Mouse (Mus musculus): ENCODE data around the gene Tsen54. TPM values are rescaled to one million over a fixed set of nuclear protein-coding genes. Genes with fewer than 3 reads are reported as not detected.

Tsen54 gene
- total RNA-seq (2014; rRNA removed) (23.5 and 25.5 TPM in 2 replicates), polyA plus RNA-seq (2015; fragmentation: Nextera tagmentation; extraction: Ambion mirVana) (16.8 and 18.1 TPM in 2 replicates)

DNA sequence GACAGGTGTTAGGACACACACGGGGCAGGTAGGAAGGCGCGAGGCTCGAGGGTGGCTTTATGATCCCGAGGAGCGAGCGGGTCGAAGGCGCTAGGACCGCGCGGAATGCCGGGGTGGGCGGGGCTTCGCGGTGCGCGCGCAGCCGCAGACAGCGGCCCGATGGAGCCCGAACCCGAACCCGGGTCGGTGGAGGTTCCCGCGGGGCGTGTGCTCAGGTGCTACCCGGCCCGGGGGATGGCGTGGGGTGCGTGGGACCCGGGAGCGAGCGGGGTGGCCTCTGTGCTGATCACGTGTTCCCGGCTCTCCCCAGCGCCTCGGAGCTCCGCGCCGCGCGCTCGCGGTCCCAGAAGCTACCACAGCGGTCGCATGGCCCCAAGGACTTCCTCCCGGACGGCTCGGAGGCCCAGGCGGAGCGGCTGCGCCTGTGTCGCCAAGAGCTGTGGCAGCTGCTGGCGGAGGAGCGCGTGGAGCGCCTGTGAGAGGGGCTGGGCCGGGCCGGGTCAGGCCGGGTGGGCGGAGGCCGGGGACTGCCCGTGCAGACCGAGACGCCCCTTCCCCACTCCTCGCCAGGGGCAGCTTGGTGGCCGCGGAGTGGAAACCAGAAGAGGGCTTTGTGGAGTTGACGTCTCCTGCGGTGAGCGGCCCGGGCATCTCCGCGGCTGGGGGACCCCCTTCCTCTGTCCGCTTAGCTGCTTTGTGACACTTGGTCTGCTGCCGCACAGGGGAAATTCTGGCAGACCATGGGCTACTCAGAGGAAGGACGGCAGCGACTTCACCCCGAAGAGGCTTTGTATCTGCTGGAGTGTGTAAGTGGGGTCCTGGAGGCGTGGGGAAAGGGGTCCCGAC lies at the start of gene Tsen54:
TSS of gene Tsen54 (plus strand) at position 120 of the 846 bp plus-strand sequence.
- peak within 1 kb of the TSS; percentile 24; the same call in 1 of the 2 replicates for H3K27ac ChIP-seq (ENCODE audit: low read depth, low read length)
- under 1% methylated on average over 81 of the region's 84 CpGs for WGBS
- peaks cover 11% of the 10 kb centered on the region for H3K4me1 ChIP-seq (ENCODE audit: insufficient read depth)
- H3K27me3 ChIP-seq (ENCODE audit: insufficient read depth, low read length), result no peaks in the 10 kb centered on the region
- peaks cover 12% of the 10 kb centered on the region for H3K36me3 ChIP-seq (ENCODE audit: insufficient read depth)
- no peak for TF ChIP-seq CTCF (IDR thresholded peaks at IDR 0.05; ENCODE audit: low read depth)
- peak within 1 kb of the TSS; percentile 76 for H3K9ac ChIP-seq
- peak within 1 kb of the TSS; percentile 95 for H3K4me2 ChIP-seq (ENCODE audit: low read depth)
- H3K4me3 ChIP-seq (ENCODE audit: low read depth, low read length), result peak within 1 kb of the TSS; percentile 92
- peak; percentile 89 for DNase-seq
- peak; percentile 72 for ATAC-seq
- no peaks in the 10 kb centered on the region for H3K9me3 ChIP-seq (ENCODE audit: low read length)

- H3K27me3 ChIP-seq (ENCODE audit: insufficient read depth, low read length), result no peaks in the 10 kb centered on the region
- 2% methylated on average over 32 of the region's 32 CpGs for WGBS
- peak within 1 kb of the TSS; percentile 94 for H3K27ac ChIP-seq (ENCODE audit: low read depth, low read length)
- H3K9ac ChIP-seq, result peak within 1 kb of the TSS; percentile 74
- H3K4me3 ChIP-seq (ENCODE audit: low read depth, low read length), result peak within 1 kb of the TSS; percentile 82
- no peaks in the 10 kb centered on the region for H3K9me3 ChIP-seq (ENCODE audit: low read length)
- ATAC-seq, result peak; percentile 97
- peak; percentile 66 for TF ChIP-seq CTCF (IDR thresholded peaks at IDR 0.05; ENCODE audit: low read depth)
- peaks cover 5% of the 10 kb centered on the region; the same call in 1 of the 2 replicates for H3K4me1 ChIP-seq (ENCODE audit: insufficient read depth)
- H3K36me3 ChIP-seq (ENCODE audit: insufficient read depth), result no peaks in the 10 kb centered on the region
- H3K4me2 ChIP-seq (ENCODE audit: low read depth), result peak within 1 kb of the TSS; percentile 51
- peak; percentile 100 for DNase-seq
Measured at GRCm38 (mm10) chr11:115765103-115765606, 49.4 kb upstream of the Tsen54 start, which contains the start of gene Tmem94. Gene Tmem94, plus strand, starts transcription at chr11:115765433.

GRCm38 (mm10) chr11:115765607-115766141 lies 48.9 kb upstream of the Tsen54 start:
- TF ChIP-seq CTCF (IDR thresholded peaks at IDR 0.05; ENCODE audit: low read depth), result no peak
- Histone ChIP-seq H3K4me1 (ENCODE audit: insufficient read depth) (peaks cover 5% of the 10 kb centered on the region; the same call in 1 of the 2 replicates), H3K4me2 (ENCODE audit: low read depth) (peak overlapping the region; percentile 51), H3K9ac (peak overlapping the region; percentile 74), H3K36me3 (ENCODE audit: insufficient read depth) (no peaks in the 10 kb centered on the region), H3K27me3 (ENCODE audit: insufficient read depth, low read length) (no peaks in the 10 kb centered on the region), H3K4me3 (ENCODE audit: low read depth, low read length) (peak overlapping the region; percentile 82), H3K27ac (ENCODE audit: low read depth, low read length) (peak overlapping the region; percentile 94), H3K9me3 (ENCODE audit: low read length) (no peaks in the 10 kb centered on the region)
- no peak for DNase-seq
- peak; percentile 76 for ATAC-seq
- WGBS, result under 1% methylated on average over 34 of the region's 34 CpGs

DNA sequence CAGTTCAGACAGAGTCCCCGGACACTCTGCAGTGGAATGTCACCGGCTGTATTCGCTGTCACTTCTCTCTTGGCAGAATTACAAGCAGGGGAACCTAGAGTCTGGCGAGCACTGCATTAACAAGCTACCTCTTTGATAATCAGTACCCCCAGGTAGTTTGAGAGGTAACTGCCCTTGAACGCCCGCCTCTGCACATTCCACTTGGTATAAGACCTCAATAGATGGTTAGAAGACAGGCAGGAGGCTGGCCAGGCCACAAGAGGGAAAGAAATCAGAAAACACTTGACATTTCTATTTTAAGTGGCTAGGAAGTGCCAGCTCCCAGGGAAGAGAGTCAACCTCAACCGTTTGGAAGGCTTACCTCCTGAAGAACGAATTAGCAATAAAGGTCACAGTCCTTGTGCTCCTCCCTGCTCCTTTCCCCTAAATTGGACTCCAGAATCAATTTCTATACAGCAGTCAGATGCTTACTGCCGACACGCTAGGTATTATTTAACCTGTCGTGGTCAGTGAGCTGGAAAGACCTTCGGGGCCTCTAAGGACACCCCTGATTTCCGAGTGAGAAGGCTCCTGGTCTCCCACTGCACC lies 48.1 kb upstream of the Tsen54 start:
- Histone ChIP-seq H3K36me3 (ENCODE audit: insufficient read depth) (no peaks in the 10 kb centered on the region), H3K27ac (ENCODE audit: low read depth, low read length) (peak overlapping the region; percentile 94), H3K4me2 (ENCODE audit: low read depth) (peak overlapping the region; percentile 51), H3K4me3 (ENCODE audit: low read depth, low read length) (peak overlapping the region; percentile 82), H3K27me3 (ENCODE audit: insufficient read depth, low read length) (no peaks in the 10 kb centered on the region), H3K9ac (peak overlapping the region; percentile 74), H3K9me3 (ENCODE audit: low read length) (no peaks in the 10 kb centered on the region), H3K4me1 (ENCODE audit: insufficient read depth) (peaks cover 5% of the 10 kb centered on the region; the same call in 1 of the 2 replicates)
- WGBS, result 31% methylated on average over 13 of the region's 13 CpGs
- no peak for DNase-seq
- no peak for TF ChIP-seq CTCF (IDR thresholded peaks at IDR 0.05; ENCODE audit: low read depth)
- no peak for ATAC-seq

DNA sequence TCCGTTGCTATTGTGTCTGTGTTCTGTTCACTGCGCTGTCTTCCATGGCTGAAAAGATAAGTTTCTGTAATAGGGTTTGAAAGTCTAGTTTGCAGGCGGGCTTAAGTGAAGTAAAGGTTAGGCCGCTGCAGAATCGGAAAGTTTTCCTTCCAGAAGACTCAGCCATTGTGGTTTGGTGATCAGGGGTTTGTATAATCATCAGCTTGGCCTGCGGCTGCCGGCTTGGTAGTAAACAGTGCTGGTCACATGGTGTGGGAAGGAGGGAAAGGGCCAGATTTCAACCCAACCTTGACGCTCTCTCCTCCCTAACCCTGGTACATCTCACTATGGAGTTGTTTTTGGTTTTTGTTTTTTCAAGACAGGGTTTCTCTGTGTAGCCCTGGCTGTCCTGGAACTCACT lies 47.5 kb upstream of the Tsen54 start:
- WGBS, result 81% methylated on average over 8 of the region's 8 CpGs
- TF ChIP-seq CTCF (IDR thresholded peaks at IDR 0.05; ENCODE audit: low read depth), result no peak
- no peaks in the 10 kb centered on the region for H3K27me3 ChIP-seq (ENCODE audit: insufficient read depth, low read length)
- no peaks in the 10 kb centered on the region for H3K36me3 ChIP-seq (ENCODE audit: insufficient read depth)
- H3K27ac ChIP-seq (ENCODE audit: low read depth, low read length), result no peak overlapping the region
- ATAC-seq (no peak), DNase-seq (no peak)
- peak overlapping the region; percentile 51 for H3K4me2 ChIP-seq (ENCODE audit: low read depth)
- no peak overlapping the region for H3K9ac ChIP-seq
- H3K4me3 ChIP-seq (ENCODE audit: low read depth, low read length), result peak overlapping the region; percentile 82; the same call in 1 of the 2 replicates
- peaks cover 5% of the 10 kb centered on the region; the same call in 1 of the 2 replicates for H3K4me1 ChIP-seq (ENCODE audit: insufficient read depth)
- no peaks in the 10 kb centered on the region for H3K9me3 ChIP-seq (ENCODE audit: low read length)

DNA sequence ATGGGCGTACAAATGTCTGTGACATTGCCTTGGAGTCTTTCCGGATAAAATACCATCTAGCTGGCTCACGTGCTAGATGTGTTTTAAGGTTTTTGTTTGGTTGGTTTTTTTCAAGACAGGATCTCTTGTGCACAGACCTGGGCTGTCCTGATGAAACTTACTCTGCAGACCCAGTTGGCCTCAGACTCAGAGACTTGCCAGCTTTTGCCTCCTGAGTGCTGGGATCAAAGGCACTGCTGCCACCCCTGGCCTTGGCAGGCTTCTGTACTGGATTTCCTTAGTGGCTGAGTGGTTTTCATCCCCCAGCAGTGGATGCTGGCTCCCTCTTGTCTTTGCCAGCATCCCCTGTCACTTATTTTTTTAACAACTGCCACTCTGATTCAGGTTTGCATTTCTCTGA lies 45.6 kb upstream of the Tsen54 start:
- Histone ChIP-seq H3K4me1 (ENCODE audit: insufficient read depth) (peaks cover 5% of the 10 kb centered on the region; the same call in 1 of the 2 replicates), H3K27me3 (ENCODE audit: insufficient read depth, low read length) (no peaks in the 10 kb centered on the region), H3K4me2 (ENCODE audit: low read depth) (no peak overlapping the region), H3K36me3 (ENCODE audit: insufficient read depth) (no peaks in the 10 kb centered on the region), H3K4me3 (ENCODE audit: low read depth, low read length) (no peak overlapping the region), H3K9me3 (ENCODE audit: low read length) (no peaks in the 10 kb centered on the region), H3K9ac (no peak overlapping the region), H3K27ac (ENCODE audit: low read depth, low read length) (no peak overlapping the region)
- no peak for ATAC-seq
- TF ChIP-seq CTCF (IDR thresholded peaks at IDR 0.05; ENCODE audit: low read depth), result no peak
- WGBS, result 75% methylated on average over 3 of the region's 3 CpGs
- DNase-seq, result no peak

Data from forebrain, postnatal 0 days (tissue).